Mouse (Mus musculus): ENCODE data around the gene Elk3.

DNA sequence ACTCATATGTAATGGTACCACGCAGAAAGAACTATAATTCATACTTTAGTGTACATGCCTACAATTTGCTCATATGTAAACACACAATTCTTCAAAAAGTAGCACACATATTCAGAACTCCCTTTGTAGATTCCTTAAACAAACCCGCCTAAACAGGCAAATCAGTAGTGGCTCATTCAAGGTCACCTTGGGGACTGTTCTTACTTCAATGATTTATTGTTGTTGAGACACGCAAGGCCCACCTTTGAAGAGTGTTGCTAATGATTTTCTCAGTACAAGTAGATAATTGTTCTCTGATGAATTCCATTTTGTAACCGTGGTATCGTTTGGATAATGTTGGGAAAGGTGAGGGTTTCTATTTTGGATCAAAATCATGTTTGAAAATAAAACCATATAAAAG, 17.4 kb upstream of the Elk3 start:
- TF ChIP-seq POLR2A (IDR thresholded peaks at IDR 0.05; ENCODE audit: low read depth, low read length), result no peak
- TF ChIP-seq CTCF (IDR thresholded peaks at IDR 0.05; ENCODE audit: borderline replicate concordance, insufficient read depth, low read length), result no peak
